Mouse (Mus musculus) embryonic fibroblast, embryonic 13.5 days (primary cell): ENCODE measurements around the gene Trak2.
"Not testable (repeated sequence)": the region's sequence is repeated elsewhere in the genome, so short reads cannot be mapped to it uniquely, and the experiment has no call there.

Experiments used
- CTCF ChIP-seq: IDR thresholded peaks from 2 replicates; pipeline ENCODE4 v1.5.1; 2011; ENCODE audit warnings: mild to moderate bottlenecking, control low read depth, low read length, moderate library complexity, borderline replicate concordance; ENCODE audit not compliant: insufficient read depth
- POLR2A ChIP-seq: IDR thresholded peaks from 2 replicates; pipeline ENCODE4 v1.6.1; 2011; ENCODE audit warnings: low read depth, mild to moderate bottlenecking, control low read depth, low read length, moderate library complexity

- TF ChIP-seq POLR2A, CTCF: not testable (repeated sequence)
These were observed 114.1 kb downstream of the Trak2 start for GRCm38 (mm10) chr1:58859131-58859530.
